Mouse (Mus musculus): Measurements from ENCODE around the gene Olfr49.

Gene Olfr49

DNA sequence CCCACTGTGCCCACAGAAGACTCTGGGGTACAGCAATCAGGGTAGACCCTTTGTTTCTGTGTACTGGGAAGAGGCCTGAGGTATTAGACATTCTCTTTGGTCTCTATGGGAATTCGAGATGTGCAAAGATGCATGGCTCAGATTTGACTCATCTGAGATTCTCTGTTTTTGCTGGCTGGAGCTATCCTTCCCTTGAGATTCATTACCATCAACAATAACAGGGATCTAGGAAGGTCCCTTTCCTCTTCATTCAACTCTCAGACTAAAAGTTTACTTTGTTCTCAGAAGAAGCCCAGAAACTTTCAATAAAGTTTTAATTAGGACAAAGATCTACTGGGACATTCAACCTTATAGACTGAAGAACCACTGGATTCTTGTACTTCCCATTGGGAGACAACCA is at the start of gene Olfr49:
TSS of gene Olfr49 (minus strand) at position 101 of the 400 bp plus-strand sequence.
- DNase-seq (ENCODE audit: low spot score), result no peak

DNA sequence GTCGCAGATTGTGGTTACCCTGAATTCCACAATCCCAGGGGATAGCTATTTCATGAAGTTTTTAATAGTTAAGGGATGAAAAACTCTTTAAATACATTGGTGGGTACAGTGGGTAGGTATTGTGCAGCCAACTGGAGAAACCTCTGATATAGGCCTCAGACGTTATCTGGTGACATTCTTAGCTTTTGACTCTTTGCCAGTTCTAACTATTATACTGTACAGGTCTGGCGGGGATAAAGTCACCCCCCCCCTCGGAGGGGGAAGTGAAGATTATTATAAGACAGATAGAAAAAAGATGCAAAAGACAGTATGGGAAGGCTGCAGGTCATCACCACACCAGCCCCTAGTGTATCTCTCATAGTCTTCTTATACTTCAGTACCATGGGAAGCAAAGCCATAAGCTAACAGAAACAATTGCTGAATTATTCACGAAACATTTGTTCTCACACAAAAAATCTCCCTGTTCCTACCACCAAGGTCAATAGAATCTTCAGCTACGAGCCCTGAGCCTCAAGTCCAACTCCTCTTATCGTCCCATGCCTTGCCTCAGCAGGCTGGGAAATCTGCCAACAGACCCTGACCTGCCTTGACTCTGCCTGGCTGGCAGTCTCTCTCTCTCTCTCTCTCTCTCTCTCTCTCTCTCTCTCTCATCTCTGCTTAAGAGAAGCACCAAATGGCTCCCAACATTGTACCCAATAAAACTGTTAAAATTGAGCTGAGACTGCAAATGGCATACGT is 48.9 kb upstream of the Olfr49 start:
- no peak for DNase-seq (ENCODE audit: low spot score)

DNA sequence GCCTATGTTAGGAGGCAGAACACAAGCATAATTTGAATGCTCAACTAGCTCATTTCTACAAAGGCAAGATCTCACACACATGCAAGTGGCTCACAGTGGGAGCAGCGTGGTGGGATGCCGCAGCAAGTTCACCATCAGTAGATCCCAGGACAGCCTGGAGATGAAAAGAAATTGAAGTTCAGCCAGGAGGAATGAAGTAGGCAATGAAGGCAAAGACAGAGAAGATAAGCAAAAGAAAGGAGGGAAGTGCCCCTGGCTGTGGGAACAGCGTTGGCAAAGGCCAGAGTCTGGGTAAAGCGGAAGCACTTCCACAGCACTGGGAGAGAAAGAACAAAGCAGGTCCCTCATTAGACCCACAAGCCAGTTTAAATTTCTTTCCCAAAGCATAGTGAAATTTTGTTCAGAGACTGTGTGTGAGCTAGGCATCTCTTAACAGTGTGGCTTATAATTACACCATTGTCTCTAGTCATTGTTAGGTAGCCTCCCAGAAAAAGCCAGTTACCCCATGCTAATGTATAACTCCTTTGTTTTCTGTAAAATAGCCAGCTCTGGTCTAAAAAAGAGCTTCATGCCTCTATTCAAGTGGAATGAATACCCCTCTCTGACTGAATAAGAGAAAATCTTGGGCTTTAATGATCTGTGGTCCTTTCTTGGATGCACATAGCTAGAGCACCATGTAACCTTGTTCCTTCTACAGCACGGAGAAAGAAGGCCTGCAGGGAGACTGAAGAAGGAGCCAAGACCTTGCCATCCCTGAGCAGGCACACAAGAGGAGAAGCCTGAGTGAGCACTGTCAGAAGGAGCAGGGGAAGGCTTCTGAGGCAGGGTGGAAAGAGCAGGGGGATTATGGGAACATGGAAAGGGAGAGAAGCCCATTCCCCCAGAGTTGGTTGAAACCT is 47.7 kb upstream of the Olfr49 start:
- DNase-seq (ENCODE audit: low spot score), result no peak

DNA sequence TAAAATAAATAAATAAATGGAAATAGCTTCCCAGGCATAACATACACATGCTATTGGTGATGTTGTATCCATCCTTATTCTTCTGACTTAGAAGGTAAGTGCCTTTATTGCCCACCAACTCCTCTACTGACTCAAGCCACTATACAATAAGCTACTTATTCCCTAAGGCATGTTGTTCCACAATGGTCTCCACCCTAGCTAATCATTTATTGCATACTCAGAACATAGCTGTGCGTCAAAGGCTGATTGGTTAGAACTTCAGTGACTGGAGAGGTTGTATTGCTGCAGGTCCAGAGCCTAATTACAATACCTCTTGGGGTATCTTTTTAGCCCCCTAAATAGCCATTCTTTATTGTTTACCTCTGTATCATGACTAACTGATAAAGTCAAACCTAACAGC is 46.4 kb upstream of the Olfr49 start:
- DNase-seq (ENCODE audit: low spot score), result no peak

DNA sequence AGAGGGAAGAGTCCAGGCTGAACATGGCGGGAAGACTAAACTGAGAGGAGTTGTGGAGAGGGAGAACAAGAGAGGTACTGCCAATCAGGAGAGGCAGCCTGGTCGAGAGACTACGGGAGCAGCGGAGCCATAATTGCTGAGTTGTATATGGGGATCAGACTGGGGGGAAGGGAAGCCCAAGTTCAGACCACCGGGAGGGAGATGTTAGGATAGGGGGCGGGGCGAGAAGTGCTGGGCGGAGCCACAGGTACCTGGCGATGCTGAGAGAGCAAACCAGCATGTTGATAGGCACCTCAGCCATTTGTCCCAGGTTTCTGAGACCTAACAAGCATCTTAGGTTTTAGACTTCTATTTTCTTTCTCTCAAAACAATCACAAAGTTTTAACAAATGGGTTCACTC is 44.5 kb upstream of the Olfr49 start:
- DNase-seq (ENCODE audit: low spot score), result no peak

DNA sequence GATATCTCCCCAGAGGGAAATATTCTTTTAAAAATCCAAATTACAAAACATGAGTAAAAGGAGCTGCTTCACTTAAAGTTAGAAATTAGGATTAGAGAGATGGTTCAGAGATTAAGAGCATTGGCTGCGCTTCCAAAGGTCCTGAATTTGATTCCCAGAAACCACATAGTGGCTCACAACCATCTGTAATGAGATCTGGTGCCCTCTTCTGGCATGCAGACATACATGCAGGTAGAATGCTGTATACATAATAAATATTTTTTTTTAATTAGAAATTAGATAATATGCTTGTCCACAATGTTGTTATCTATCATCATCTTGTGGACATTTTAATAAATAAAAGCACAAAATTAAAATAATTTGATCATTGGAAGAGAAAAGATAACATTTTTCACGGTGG is 43.8 kb upstream of the Olfr49 start:
- DNase-seq (ENCODE audit: low spot score), result no peak

DNA sequence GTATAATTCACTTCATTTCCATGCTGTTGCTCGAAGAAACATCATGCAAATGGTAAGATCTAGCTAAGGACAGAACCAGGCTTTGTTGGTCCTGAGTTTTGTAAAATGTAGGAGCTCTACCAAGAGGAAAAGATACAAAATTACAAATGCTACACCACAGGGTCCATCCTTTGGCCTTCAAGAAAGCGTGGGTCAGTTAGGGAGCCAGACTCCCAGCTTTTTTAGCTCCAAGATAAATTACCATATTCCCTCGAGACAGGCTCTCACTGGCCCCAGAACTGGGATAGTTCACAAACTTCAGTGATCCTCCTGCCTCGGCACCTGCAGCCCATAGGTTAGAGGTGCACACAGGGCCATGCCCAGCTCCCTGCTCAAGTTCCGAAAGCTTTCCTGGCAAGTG is 39.7 kb upstream of the Olfr49 start:
- no peak for DNase-seq (ENCODE audit: low spot score)

DNA sequence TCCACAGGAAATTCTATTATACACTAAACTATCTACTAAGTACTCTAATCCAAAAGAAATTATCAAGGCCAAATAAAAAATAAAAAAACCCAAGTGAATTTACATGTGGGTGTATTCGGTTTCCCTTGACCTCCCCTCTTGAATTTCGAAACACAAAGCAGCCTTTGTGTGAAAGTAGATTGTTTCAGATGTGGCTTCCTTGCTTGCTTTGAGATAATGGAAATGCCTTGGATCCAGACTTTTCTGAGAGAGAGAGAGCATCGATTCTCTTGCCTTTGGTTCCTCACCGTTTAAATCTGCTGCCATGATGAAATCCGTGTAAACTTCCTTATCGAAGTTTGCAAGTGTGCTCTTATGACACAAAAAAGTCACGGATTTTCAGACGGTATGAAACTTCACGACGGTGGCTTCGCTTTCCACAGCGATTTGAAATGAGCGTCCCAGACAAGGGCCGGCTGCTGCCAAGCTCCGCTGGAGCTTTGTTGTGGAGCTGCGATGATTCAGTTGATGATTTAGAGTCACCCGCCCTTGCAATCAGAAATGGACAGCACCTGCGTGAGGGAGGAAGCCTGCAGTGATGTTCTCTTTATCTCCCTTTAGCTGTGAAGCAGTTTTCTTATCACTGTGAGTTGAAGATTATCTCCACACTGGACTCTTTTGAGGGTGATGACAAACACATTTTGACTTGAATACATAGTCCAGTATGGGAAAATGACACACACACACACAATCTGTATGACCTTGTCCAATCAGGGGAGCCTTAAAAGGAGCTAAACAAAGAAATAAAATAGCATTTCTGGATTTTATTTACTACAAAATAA is 37.0 kb upstream of the Olfr49 start:
- DNase-seq (ENCODE audit: low spot score), result no peak

DNA sequence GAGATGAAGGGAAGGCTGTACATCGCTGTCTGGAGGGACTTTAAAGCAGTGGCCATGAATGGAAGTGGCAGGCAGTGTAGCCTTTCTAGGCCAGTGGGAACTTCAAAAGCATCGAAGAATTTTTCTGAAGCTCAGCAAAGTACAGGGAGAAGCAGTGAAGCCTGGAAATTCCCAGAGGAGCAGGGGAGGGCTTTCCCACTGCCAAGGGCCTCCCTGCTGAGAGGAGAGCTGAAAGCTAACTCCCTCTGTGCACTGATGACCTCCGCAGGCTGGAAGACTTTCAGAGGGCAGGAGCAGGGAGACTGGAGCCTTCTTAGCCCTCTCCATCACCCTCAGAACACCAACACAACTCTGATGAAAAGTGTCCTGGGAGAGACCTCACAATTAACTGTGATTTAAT is 27.0 kb upstream of the Olfr49 start:
- no peak for DNase-seq (ENCODE audit: low spot score)

DNA sequence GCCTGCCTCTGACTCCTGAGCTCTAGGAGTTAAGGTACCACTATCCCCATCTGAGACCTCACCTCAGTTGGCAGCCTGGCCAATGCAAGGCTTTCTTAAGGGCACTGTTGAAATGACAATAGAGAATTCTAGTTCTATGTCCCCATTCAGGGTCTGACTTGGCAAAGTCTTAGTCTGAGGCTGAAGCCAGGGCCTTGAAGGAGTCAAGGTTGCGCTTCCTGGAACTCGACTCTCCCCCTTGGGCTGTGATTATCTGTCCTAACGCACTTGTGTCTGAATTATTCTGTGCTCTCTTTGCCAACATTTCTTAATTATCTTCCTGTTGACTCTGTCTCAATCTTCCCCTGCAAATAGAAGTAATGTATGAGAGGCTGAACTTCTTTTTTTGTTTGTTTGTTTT is 15.9 kb upstream of the Olfr49 start:
- no peak for DNase-seq (ENCODE audit: low spot score)

DNA sequence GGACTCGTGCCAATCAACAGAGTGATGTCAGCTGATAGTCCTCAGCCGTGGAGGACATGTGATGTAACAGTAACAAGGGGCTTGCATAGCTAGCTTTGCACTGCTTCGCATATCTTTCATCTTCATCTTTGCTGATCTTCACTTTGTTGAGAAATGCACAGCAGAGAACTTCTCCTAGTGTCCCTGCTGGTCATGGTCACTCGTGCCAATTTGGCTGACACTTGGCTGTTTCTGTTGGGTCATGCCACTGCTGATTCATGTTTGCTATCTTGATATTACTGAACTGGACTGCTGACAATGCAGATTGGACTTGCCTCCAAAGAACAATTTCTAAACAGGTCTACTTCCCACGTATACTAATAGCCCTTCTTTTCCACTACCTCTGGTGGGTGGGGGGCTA is 15.4 kb upstream of the Olfr49 start:
- DNase-seq (ENCODE audit: low spot score), result no peak

DNA sequence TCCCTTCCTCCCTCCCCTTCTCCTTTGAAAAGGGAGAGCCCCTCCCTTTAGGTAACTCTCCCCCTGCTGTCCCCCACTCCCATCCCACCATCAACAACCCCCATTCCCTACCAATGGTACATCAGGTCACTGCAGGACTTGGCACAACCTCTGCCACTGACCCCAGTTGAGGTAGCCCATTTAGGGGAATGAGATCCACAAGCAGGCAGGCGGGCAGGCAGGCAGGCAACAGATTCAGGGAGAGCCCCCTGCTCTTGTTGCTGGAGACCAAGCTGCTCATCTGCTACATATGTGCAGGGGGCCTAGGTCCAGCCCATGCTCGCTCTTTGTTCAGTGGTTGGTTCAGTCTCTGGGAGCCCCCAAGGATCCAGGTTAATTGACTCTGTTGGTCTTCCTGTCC is 8.3 kb downstream of the Olfr49 start:
- no peak for DNase-seq (ENCODE audit: low spot score)

DNA sequence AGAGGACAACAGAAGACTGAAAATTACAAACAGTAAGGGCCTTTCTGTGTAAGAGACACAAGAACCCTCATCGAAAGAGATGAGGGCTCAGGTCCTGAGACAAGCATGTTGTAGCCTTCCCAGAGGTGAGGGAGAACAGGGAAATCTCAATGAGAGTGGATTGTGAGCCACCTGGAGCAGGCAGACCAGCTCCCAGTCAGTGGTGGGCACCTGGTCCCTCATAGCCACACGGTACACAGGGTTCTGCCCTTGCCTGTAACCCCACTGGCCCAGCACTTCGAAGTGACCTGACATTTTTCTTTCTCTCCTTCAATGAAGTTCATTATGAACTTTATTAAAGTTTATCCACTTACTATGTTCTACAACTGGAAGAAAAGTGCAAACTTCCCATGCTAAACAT is 12.0 kb downstream of the Olfr49 start:
- DNase-seq (ENCODE audit: low spot score), result no peak

DNA sequence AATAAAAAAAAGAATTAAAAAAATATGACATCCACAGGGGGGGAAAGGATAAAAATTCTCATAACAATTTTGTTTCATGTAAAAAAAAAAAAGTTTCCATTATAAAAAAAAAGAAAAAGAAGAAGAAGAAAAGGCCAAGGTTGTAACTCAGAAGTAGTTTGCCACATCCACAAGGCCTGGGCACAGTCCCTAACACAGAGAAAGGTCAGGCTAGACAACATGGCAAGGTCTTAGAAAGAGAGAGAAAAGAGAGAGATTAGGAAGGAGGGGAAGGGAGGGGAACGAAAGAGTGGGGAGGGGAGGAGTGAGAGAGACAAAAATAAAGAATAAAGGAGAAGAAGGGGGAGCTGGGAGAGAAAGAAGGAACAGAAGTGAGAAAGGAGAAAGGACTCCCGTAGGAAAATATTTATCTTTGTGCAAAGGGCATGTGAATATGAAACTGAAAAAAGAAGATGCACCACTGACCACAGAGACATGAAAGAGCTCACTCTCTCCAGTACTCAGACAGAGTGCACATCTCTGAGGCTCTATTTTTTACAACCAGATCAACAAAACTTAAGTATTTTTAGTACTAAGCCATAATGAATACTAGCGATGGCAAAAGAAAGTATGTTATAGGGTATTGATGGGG is 12.6 kb downstream of the Olfr49 start:
- no peak for DNase-seq (ENCODE audit: low spot score)

DNA sequence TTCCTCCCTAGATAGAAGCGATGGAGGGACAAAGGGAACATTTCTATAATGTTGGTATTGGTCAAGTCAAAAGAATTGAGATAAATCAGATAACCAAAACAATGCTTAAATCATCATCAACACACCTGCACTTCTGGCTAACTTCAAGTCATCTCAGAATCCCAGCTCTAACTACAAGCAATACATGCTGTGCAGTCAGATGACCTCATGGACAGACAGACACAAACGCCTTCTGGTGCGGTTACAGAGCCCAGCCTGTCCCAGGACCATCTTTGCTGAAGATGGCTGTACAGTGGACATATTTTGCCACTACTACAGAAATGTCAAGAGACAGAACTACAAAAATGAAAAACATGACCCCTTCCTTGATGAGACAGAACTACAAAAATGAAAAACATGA is 14.3 kb downstream of the Olfr49 start:
- DNase-seq (ENCODE audit: low spot score), result no peak

DNA sequence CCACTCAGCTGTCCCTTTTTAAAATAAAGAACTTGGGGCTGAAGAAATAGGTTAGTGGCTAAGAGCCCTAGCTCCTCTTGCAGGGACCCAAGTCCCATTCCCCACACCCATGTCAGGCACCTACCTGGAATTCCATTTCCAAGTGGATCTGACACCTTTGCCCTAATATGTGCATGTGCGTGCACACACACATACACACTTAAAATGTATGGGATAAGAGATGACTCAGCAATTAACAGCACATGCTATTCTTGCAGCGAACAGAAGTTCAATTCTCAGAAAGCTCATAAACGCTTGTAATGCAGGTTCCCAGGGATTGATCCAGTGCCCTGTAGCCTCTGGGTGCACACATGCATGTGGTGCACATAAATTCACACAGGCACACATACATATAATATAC is 15.2 kb downstream of the Olfr49 start:
- DNase-seq (ENCODE audit: low spot score), result no peak

DNA sequence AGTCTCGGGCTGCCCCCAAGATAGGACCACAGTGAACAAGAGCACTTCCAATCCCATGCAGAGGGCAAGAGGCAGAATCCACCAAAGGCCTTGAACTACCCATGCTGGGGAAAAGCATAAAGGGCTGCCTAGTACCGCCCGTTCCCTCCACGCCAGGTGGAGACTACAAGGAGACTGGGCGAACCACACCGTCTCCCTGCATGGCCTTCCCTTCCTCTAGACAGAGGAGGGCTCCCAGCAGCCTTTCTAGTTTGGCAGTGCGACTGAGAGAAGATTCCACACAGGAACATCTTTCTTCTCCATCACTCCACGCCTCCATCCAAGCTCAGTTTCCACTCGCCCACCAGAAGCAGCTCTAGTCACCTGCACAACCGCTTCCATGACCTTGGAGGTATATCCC is 16.8 kb downstream of the Olfr49 start:
- DNase-seq (ENCODE audit: low spot score), result no peak

DNA sequence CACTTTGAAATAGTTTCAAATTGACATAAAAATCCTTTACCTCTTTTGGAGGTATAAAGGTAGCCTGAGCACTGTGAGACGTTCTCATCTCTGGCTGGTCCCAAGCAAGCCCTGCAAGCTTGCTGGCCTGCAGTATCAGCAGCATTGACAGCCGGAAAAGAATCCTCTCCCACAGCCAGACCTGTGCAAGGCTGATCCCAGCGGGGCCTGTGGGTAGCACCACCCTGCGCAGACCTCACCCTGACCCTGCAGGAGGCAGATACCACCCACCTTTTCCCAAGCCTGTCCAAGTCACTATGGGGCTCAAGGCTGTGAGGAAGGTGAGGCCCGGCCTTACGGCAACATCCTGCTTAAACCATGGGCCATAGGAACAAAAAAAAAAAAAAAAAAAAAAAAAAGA is 18.8 kb downstream of the Olfr49 start:
- DNase-seq (ENCODE audit: low spot score), result no peak

DNA sequence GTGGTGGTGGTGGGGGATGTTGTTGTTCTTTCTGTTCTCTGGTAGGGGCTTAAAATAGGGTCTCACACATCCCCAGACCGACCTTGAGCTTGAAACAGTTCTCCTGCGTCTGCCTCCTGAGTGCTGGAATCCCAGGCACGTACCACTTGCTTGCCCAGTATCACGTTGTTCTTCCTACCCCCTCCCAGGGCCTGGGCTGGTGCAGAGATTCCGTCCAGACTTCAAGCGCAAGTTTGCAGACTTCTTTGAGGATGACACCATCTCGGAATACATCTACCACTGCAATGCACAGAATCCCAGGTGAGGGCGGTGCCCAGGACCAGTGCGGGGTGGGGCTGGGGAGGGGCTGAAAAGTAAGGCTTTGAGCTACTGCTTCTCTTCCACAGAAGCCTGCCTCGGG is 19.6 kb downstream of the Olfr49 start:
- no peak for DNase-seq (ENCODE audit: low spot score)

DNA sequence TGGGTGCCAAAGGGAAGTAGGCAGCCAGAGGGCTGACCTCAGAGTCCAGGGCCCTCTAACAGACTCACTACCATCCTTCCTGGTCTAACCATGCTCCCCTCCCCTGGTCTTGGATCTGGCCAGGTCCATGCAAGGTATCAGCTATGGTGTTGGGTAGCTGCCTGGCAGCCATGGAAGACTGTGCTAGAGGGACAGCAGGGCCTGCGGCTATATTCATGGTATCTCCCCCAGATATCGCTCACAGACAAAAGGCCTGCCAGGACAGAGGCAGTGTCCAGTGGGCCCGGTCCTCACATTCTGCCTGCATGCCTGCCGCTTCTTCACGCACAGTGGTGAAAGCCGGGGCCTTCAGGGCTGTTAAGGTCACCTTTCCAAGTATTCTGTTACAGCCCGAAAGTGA is 20.5 kb downstream of the Olfr49 start:
- DNase-seq (ENCODE audit: low spot score), result no peak

DNA sequence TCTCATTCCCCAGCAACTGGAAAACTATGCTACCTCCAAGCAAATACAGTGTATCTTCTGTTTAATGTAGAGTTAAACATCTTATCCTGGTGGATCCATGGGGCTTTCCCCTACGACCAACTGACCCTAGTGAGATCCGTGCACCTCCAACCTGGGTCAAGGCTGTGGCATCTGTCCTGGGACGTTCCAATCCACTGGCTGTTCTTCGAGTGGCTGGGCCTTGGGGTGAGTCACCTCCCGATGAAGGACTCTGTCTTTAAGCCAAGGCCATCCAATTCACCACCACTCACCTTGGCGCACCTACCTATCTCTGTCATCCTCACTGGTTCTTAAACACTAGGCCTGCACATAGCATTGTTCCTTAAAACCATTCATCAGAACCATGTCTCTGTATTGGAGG is 21.6 kb downstream of the Olfr49 start:
- no peak for DNase-seq (ENCODE audit: low spot score)

DNA sequence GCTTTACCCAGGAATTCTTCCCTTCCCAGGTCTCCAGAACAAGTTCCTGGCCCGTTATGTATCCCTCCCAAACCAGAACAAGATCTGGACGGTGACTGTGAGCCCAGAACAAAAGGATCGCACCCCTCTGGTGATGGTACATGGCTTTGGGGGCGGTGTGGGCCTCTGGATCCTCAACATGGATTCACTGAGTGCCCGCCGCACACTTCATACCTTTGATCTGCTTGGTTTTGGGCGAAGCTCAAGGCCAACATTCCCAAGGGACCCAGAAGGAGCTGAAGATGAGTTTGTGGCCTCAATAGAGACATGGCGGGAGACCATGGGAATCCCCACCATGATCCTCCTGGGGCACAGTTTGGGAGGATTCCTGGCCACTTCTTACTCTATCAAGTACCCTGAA is 22.1 kb downstream of the Olfr49 start:
- DNase-seq (ENCODE audit: low spot score), result no peak
